Mouse (Mus musculus) erythroblast, embryonic 14.5 days (primary cell): ENCODE data around the gene Plcl2. TPM values are rescaled to one million over a fixed set of nuclear protein-coding genes. Genes with fewer than 3 reads are reported as not detected.
"Not testable (repeated sequence)": the region's sequence is repeated elsewhere in the genome, so short reads cannot be mapped to it uniquely, and the experiment has no call there.

Source experiments
- H3K27me3 ChIP-seq: 2 replicates; pipeline ENCODE4 v1.6.1; 2012; ENCODE audit warnings: inconsistent platforms; ENCODE audit not compliant: control insufficient read depth
- H3K36me3 ChIP-seq: 2 replicates; pipeline ENCODE4 v1.6.1; 2012; ENCODE audit warnings: mild to moderate bottlenecking, inconsistent platforms; ENCODE audit not compliant: control insufficient read depth
- H3K4me1 ChIP-seq: 2 replicates; pipeline ENCODE4 v1.6.1; 2012; ENCODE audit warnings: inconsistent platforms; ENCODE audit not compliant: control insufficient read depth
- H3K4me3 ChIP-seq: replicated peaks from 2 replicates; pipeline ENCODE3; 2012; ENCODE audit warnings: moderate library complexity, mild to moderate bottlenecking, inconsistent platforms
- H3K9me3 ChIP-seq: 2 replicates; pipeline ENCODE4 v1.6.1; 2012; ENCODE audit warnings: low read length, inconsistent platforms, mixed read lengths; ENCODE audit not compliant: control insufficient read depth
- GATA1 ChIP-seq: IDR thresholded peaks from 2 replicates; pipeline ENCODE4 v1.6.1; 2012; ENCODE audit warnings: low read length, inconsistent platforms, mixed read lengths
- TAL1 ChIP-seq: IDR thresholded peaks from 3 replicates; pipeline ENCODE4 v1.6.1; 2012; ENCODE audit warnings: low read length, inconsistent platforms, mixed read lengths
- polyA plus RNA-seq: library from polyadenylated mRNA; stranded (reverse); fragments of >175 nt; gene quantifications from 2 replicates; pipeline ENCODE4 v1.2.3, GENCODE M21; 2012

The Plcl2 gene
- polyA plus RNA-seq, 1 experiment, result 0.24 TPM

DNA sequence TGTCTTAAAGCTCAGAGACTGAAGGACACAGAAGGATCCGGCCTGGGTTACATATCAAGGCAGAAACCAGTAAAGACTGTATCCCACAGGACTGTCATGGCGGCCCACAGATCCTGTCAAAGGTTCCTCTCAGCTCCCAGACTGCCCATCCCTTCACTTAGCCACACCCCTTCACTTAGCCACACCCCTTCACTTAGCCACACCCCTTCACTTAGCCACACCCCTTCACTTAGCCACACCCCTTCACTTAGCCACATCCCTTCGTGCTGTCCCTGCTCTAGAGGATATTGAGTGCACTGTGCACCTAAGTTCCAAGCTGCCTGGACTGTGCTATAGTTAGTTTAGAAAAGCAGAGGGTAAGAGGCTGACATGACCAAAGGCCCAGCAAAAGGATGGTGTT, 118.5 kb downstream of the Plcl2 start:
- Histone ChIP-seq H3K27me3 (no peaks in the 10 kb centered on the region), H3K4me1 (no peaks in the 10 kb centered on the region; the same call in 1 of the 2 replicates), H3K9me3 (no peaks in the 10 kb centered on the region), H3K4me3 (no peak overlapping the region), H3K36me3 (no peaks in the 10 kb centered on the region)
- TF ChIP-seq GATA1, result no peak
- no peak for TF ChIP-seq TAL1

GRCm38 (mm10) chr17:50628716-50629115, 119.5 kb downstream of the Plcl2 start:
- Histone ChIP-seq H3K4me1 (no peaks in the 10 kb centered on the region; the same call in 1 of the 2 replicates), H3K4me3 (no peak overlapping the region), H3K36me3 (no peaks in the 10 kb centered on the region), H3K27me3 (no peaks in the 10 kb centered on the region), H3K9me3 (no peaks in the 10 kb centered on the region)
- TF ChIP-seq TAL1 (no peak), GATA1 (no peak)

DNA sequence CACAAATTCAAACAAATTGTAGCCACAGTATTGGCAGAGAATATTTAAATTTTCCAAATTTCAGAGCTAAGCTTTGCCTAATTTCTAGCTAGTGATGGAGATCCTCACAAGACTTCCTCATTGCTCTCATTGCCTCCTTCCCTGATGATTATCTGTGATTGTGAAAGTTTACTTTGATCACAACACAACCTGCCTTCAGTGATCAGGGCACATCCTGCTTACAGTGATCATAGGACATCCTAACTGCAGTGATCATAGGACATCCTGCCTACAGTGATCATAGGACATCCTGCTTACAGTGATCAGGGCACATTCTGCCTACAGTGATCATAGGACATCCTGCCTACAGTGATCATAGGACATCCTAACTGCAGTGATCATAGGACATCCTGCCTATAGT, 121.8 kb downstream of the Plcl2 start:
- H3K36me3 ChIP-seq, H3K27me3 ChIP-seq, H3K4me3 ChIP-seq, H3K9me3 ChIP-seq, H3K4me1 ChIP-seq: not testable (repeated sequence)

- TF ChIP-seq GATA1 (no peak), TAL1 (no peak)
- no peaks in the 10 kb centered on the region for H3K27me3 ChIP-seq
- no peaks in the 10 kb centered on the region for H3K9me3 ChIP-seq
- H3K36me3 ChIP-seq, result no peaks in the 10 kb centered on the region
- no peaks in the 10 kb centered on the region for H3K4me1 ChIP-seq
- no peak overlapping the region for H3K4me3 ChIP-seq
Observed at GRCm38 (mm10) chr17:50634008-50634871, 125.0 kb downstream of the Plcl2 start.

GRCm38 (mm10) chr17:50635961-50636585, 126.9 kb downstream of the Plcl2 start:
- H3K9me3 ChIP-seq, result no peaks in the 10 kb centered on the region
- TF ChIP-seq TAL1 (no peak), GATA1 (no peak)
- no peaks in the 10 kb centered on the region for H3K36me3 ChIP-seq

DNA sequence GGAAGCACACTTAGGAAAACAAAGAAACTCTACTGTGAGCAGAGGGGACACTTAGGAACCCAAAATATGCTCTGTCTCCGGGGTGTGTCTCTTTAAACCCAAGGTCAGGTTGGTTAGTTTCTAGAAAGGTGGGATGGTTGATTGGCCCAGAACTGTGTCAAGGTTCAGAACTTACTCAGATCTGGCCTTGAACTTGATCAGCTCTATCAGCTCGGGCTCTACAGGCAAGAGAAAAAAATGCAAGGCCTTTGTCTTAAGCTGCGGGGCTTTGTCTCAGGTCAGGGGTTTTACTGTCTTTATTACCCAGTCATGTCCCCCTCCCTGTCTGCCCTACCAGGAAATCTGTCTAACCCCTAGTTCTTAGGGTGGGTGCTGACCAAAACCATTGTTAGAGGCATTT, 129.6 kb downstream of the Plcl2 start:
- no peak for TF ChIP-seq TAL1
- TF ChIP-seq GATA1, result no peak
- H3K36me3 ChIP-seq, result no peaks in the 10 kb centered on the region
- no peak overlapping the region for H3K4me3 ChIP-seq
- no peaks in the 10 kb centered on the region for H3K27me3 ChIP-seq
- no peaks in the 10 kb centered on the region for H3K4me1 ChIP-seq
- no peaks in the 10 kb centered on the region for H3K9me3 ChIP-seq

More at GRCm38 (mm10) chr17:50635961-50636585, 126.9 kb downstream of the Plcl2 start:
- H3K4me1 ChIP-seq, result no peaks in the 10 kb centered on the region
- H3K27me3 ChIP-seq, result no peaks in the 10 kb centered on the region
- H3K4me3 ChIP-seq, result no peak overlapping the region

GRCm38 (mm10) chr17:50641076-50641610, 131.9 kb downstream of the Plcl2 start:
- no peaks in the 10 kb centered on the region for H3K9me3 ChIP-seq
- H3K36me3 ChIP-seq, result no peaks in the 10 kb centered on the region
- no peaks in the 10 kb centered on the region for H3K27me3 ChIP-seq
- no peak for TF ChIP-seq GATA1
- TF ChIP-seq TAL1, result no peak
- no peaks in the 10 kb centered on the region for H3K4me1 ChIP-seq
- H3K4me3 ChIP-seq, result no peak overlapping the region

DNA sequence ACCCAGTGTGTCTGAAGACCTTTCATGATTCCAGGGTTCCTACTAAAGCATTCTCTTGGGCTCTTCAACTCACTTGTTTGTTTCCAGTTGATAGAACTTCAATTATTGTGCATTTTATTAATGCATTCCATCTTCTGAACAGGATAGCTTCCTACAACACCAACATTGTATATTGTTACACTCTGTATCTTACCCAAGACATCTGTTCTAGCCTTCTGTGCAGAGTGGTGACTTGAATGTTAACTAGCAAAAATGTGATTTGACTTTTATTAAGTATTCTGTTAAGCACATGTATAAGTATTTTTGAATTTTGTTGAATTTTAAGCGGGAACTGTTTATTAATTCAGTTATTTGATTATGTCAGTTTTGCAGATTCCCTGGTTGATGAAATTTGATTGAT, 132.7 kb downstream of the Plcl2 start:
- H3K4me3 ChIP-seq, result no peak overlapping the region
- TF ChIP-seq GATA1, result no peak
- no peak for TF ChIP-seq TAL1
- no peaks in the 10 kb centered on the region for H3K27me3 ChIP-seq
- H3K36me3 ChIP-seq, result no peaks in the 10 kb centered on the region
- H3K4me1 ChIP-seq, result no peaks in the 10 kb centered on the region
- H3K9me3 ChIP-seq, result peaks cover 2% of the 10 kb centered on the region; the same call in 1 of the 2 replicates

- Histone ChIP-seq H3K36me3 (no peaks in the 10 kb centered on the region), H3K27me3 (no peaks in the 10 kb centered on the region), H3K4me1 (no peaks in the 10 kb centered on the region), H3K9me3 (peaks cover 13% of the 10 kb centered on the region), H3K4me3 (no peak overlapping the region)
- TF ChIP-seq GATA1 (no peak), TAL1 (no peak)
Observed at GRCm38 (mm10) chr17:50643356-50643755, 134.2 kb downstream of the Plcl2 start.
